Mouse (Mus musculus) G1E (cell line): ENCODE measurements around the gene Cd44. TPM values are rescaled to one million over a fixed set of nuclear protein-coding genes. Genes with fewer than 3 reads are reported as not detected.

Source experiments
- ATAC-seq: 2 replicates; pipeline ENCODE4 v1.8.0; 2016; ENCODE audit warnings: mild to moderate bottlenecking; ENCODE audit not compliant: insufficient number of reproducible peaks, poor library complexity, low FRiP score, severe bottlenecking; ENCODE audit errors: extremely low read depth
- DNase-seq: peaks from one replicate; pipeline ENCODE4 v3.0.0; 2012; ENCODE audit warnings: low spot score
- H3K27me3 ChIP-seq: 2 replicates; pipeline ENCODE4 v1.6.1; 2012; ENCODE audit warnings: mild to moderate bottlenecking, low read length, inconsistent platforms; ENCODE audit not compliant: insufficient read depth
- H3K36me3 ChIP-seq: replicated peaks from 2 replicates; pipeline ENCODE3; 2012; ENCODE audit warnings: mild to moderate bottlenecking, inconsistent platforms
- H3K4me1 ChIP-seq: 2 replicates; pipeline ENCODE4 v1.6.1; 2012; ENCODE audit warnings: low read depth, low read length, inconsistent platforms, mixed read lengths; ENCODE audit not compliant: insufficient read depth
- H3K4me3 ChIP-seq: 2 replicates; pipeline ENCODE4 v1.5.1; 2012; ENCODE audit warnings: low read depth, mild to moderate bottlenecking, inconsistent platforms, low read length, moderate library complexity, mixed read lengths
- H3K9me3 ChIP-seq: replicated peaks from 2 replicates; pipeline ENCODE4 v1.6.1; 2012; ENCODE audit warnings: inconsistent platforms
- CTCF ChIP-seq: IDR thresholded peaks from 2 replicates; pipeline ENCODE4 v1.5.1; 2012; ENCODE audit warnings: low read depth, low read length, inconsistent platforms, mixed read lengths
- GATA1 ChIP-seq: IDR thresholded peaks from 2 replicates; pipeline ENCODE4 v1.6.1; 2012; ENCODE audit warnings: borderline replicate concordance, low read length, inconsistent platforms, mixed read lengths
- GATA2 ChIP-seq: IDR thresholded peaks from 2 replicates; pipeline ENCODE4 v1.6.1; 2012; ENCODE audit warnings: low read depth, low read length, inconsistent platforms, borderline replicate concordance
- POLR2AphosphoS5 ChIP-seq: IDR thresholded peaks from 2 replicates; pipeline ENCODE4 v1.6.1; 2012; ENCODE audit warnings: low read depth, low read length, inconsistent platforms; ENCODE audit not compliant: insufficient replicate concordance
- TAL1 ChIP-seq: conservative IDR thresholded peaks from 2 replicates; pipeline ENCODE4 v1.6.1; 2012; ENCODE audit warnings: low read depth, low read length, inconsistent platforms, mixed read lengths
- polyA plus RNA-seq: library from polyadenylated mRNA; stranded (reverse); fragments of >175 nt; gene quantifications from 2 replicates; pipeline ENCODE4 v1.2.3, GENCODE M21; 2012
- total RNA-seq, 2 experiments: library from RNA; stranded (forward) in 1 of 2; stranded (reverse) in 1 of 2; fragments of 200-1000 nt in 1 of 2; fragments of >200 nt in 1 of 2; fragmentation: Nextera tagmentation in 1 of 2; gene quantifications; 2 replicates each; pipeline ENCODE4 v1.2.3; 2014 to 2017

Cd44 gene
- total and polyA plus RNA-seq, 3 experiments, result 5.5 to 79.2 (median 39.8) TPM

- TF ChIP-seq GATA1 (no peak), TAL1 (no peak), CTCF (no peak), GATA2 (no peak), POLR2AphosphoS5 (no peak)
- H3K9me3 ChIP-seq, result no peaks in the 10 kb centered on the region
- peaks cover 62% of the 10 kb centered on the region for H3K36me3 ChIP-seq
- H3K27me3 ChIP-seq, result no peaks in the 10 kb centered on the region
- H3K4me3 ChIP-seq, result no peak overlapping the region
- ATAC-seq, result no peak
- peaks cover 42% of the 10 kb centered on the region for H3K4me1 ChIP-seq
- DNase-seq, result no peak
Measured at GRCm38 (mm10) chr2:102868444-102868843, 33.0 kb downstream of the Cd44 start.

- H3K4me1 ChIP-seq, result peaks cover 42% of the 10 kb centered on the region
- TF ChIP-seq TAL1, result peak; percentile 59
- TF ChIP-seq GATA2, result no peak
- peak overlapping the region; percentile 58; the same call in 1 of the 2 replicates for H3K4me3 ChIP-seq
- no peaks in the 10 kb centered on the region for H3K9me3 ChIP-seq
- H3K27me3 ChIP-seq, result no peaks in the 10 kb centered on the region
- DNase-seq (peak; percentile 33), ATAC-seq (peak; percentile 87)
- H3K36me3 ChIP-seq, result peaks cover 61% of the 10 kb centered on the region
Measured at GRCm38 (mm10) chr2:102867396-102868088, 33.9 kb downstream of the Cd44 start.

- H3K4me3 ChIP-seq, result peak overlapping the region; percentile 49; the same call in 1 of the 2 replicates
- H3K4me1 ChIP-seq, result peaks cover 42% of the 10 kb centered on the region
- ATAC-seq, result no peak
- no peaks in the 10 kb centered on the region for H3K27me3 ChIP-seq
- DNase-seq, result peak; percentile 11
- peaks cover 60% of the 10 kb centered on the region for H3K36me3 ChIP-seq
- no peaks in the 10 kb centered on the region for H3K9me3 ChIP-seq
- TF ChIP-seq POLR2AphosphoS5, result no peak
Measured at GRCm38 (mm10) chr2:102866594-102866993, 34.9 kb downstream of the Cd44 start.

DNA sequence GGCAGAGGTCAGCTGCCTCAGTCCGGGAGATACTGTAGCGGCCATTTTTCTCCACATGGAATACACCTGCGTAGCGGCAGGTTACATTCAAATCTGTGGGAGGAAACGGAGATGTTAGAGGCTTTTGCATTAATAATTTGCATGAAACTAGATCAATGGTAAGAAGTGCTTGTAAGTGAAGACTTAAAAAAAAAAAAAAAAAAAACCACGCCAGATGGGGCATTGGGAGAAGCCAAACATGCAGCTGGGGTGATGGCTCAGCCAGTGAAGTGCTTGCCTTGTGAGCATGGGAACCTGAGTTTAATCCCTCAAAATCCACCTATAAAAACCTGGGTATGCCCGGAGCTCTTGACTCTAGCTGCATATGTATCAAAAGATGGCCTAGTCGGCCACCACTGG is 36.1 kb downstream of the Cd44 start:
- Histone ChIP-seq H3K36me3 (peaks cover 64% of the 10 kb centered on the region), H3K4me3 (no peak overlapping the region), H3K27me3 (no peaks in the 10 kb centered on the region), H3K4me1 (peaks cover 42% of the 10 kb centered on the region), H3K9me3 (no peaks in the 10 kb centered on the region)
- TF ChIP-seq CTCF, result no peak
- TF ChIP-seq GATA1, result no peak
- no peak for TF ChIP-seq POLR2AphosphoS5
- TF ChIP-seq TAL1, result no peak
- no peak for TF ChIP-seq GATA2
- ATAC-seq (no peak), DNase-seq (no peak)

DNA sequence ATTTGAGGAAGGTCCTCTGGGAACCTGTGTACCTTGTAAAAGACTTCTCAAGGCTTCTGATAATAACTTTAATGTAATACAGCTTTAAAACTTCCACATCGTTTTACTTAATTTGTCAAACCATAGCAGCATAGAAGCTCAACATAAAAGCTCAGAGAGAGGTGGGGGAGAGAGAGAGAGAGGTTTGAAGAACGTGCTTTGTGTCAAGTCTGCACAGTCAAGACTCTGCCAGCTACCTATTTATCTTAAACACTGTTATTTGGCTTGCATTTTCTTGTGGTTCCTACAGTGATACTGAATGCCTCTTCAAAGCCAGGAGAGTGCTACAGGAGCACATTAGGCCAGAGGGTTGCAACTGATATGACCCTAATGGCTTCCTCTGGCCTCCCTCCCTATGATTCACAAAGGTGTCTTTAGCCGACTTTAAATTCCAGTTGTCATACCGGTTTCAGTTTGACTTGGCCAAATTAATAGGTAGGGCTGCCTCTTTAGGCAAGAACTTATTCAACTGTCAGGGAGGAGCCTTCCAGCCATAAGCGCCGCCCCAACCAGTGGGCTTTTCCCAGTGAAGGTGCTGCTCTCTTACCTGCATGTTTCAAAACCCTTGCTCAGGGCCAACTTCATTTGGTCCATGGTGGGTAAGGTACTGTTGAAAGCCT is 36.6 kb downstream of the Cd44 start:
- no peak for TF ChIP-seq GATA1
- TF ChIP-seq POLR2AphosphoS5, result no peak
- TF ChIP-seq TAL1, result no peak
- no peak for TF ChIP-seq GATA2
- TF ChIP-seq CTCF, result no peak
- H3K36me3 ChIP-seq, result peaks cover 66% of the 10 kb centered on the region
- no peak overlapping the region for H3K4me3 ChIP-seq
- no peak for ATAC-seq
- H3K9me3 ChIP-seq, result no peaks in the 10 kb centered on the region
- H3K4me1 ChIP-seq, result peaks cover 41% of the 10 kb centered on the region
- H3K27me3 ChIP-seq, result no peaks in the 10 kb centered on the region
- DNase-seq, result no peak

GRCm38 (mm10) chr2:102864036-102864435 is 37.4 kb downstream of the Cd44 start:
- Histone ChIP-seq H3K4me1 (peaks cover 34% of the 10 kb centered on the region), H3K4me3 (no peak overlapping the region), H3K9me3 (no peaks in the 10 kb centered on the region), H3K36me3 (peaks cover 66% of the 10 kb centered on the region), H3K27me3 (no peaks in the 10 kb centered on the region)
- ATAC-seq (no peak), DNase-seq (no peak)
- TF ChIP-seq CTCF, result no peak
- no peak for TF ChIP-seq POLR2AphosphoS5
- TF ChIP-seq GATA1, result no peak
- no peak for TF ChIP-seq GATA2
- no peak for TF ChIP-seq TAL1
